Comparison of ENCODE assay signal across 29 mouse cellular contexts in genomic region chr2:8546116-8546515, GRCm38 (mm10).
A peak's percentile ranks its signal among the peaks of the same experiment; 100 is the strongest.
DNase-seq lines count a peak whose midpoint lies in the region; ATAC-seq and TF ChIP-seq lines count a peak whose summit lies in the region.
"Had no signal": no experiment of that assay in that cellular context is flagged by ENCODE, and none has a peak within 500 bp of the region (broad histone marks: within the 10 kb centered on the region; RNA-seq: fewer than 3 reads in every experiment).

No protein-coding gene starts in this region.

- TF ChIP-seq EP300 in liver, postnatal 0 days (IDR thresholded peaks at IDR 0.05; ENCODE audit: low read depth): no peak

- no peak overlapping the region for H3K9ac ChIP-seq in liver, postnatal 0 days (replicated peaks)
- H3K9ac ChIP-seq: embryonic facial prominence, embryonic 13.5 days; forebrain, embryonic 12.5 days; heart, embryonic 12.5 days; heart, embryonic 15.5 days; hindbrain, embryonic 13.5 days; intestine, embryonic 15.5 days had no signal

- no peak overlapping the region for H3K4me3 ChIP-seq in lung, adult 2 months (replicated peaks; ENCODE audit: extremely low read depth, low read depth, low read length)
- no peak overlapping the region for H3K4me3 ChIP-seq in liver, postnatal 0 days (ENCODE audit: low read depth, low read length)
- H3K4me3 ChIP-seq: embryonic facial prominence, embryonic 10.5 days; embryonic facial prominence, embryonic 13.5 days; erythroblast, embryonic 14.5 days; forebrain, embryonic 12.5 days; heart, embryonic 12.5 days; heart, embryonic 15.5 days; hindbrain, embryonic 10.5 days; hindbrain, embryonic 13.5 days; intestine, embryonic 15.5 days had no signal

- peak; percentile 3 for DNase-seq in lung, postnatal 10 days
- DNase-seq in lung, adult 2 months: no peak
- DNase-seq in adrenal gland, adult 8-10 months: peak; percentile 41
- peak; percentile 27 for DNase-seq in adrenal gland, postnatal 14 days
- DNase-seq in gastrocnemius, postnatal 25 days: no peak
- DNase-seq in liver, postnatal 0 days: no peak
- DNase-seq: cerebellum, adult 11-12 months; cerebellum, adult 8-10 months; cerebellum, postnatal 10 days; cerebellum, postnatal 36 days; embryo, embryonic 11 days; gastrocnemius, postnatal 10 days; heart, adult 11 months; heart, postnatal 10 days; heart, postnatal 36 days; kidney, adult 18-20 months had no signal

- no peak for ATAC-seq in liver, postnatal 0 days
- ATAC-seq: activated CD4-positive, CD25-positive, alpha-beta regulatory T cell, adult 4 months; CD4-positive, CD25-positive, alpha-beta regulatory T cell, adult 4 months; forebrain, embryonic 16.5 days; hindbrain, embryonic 16.5 days; intestine, embryonic 15.5 days had no signal

- TF ChIP-seq CTCF in lung, adult 2 months (IDR thresholded peaks at IDR 0.05; ENCODE audit: insufficient read depth, low read length): no peak
- TF ChIP-seq CTCF in liver, postnatal 0 days (IDR thresholded peaks at IDR 0.05; ENCODE audit: low read depth): no peak

- no peak overlapping the region for H3K4me2 ChIP-seq in liver, postnatal 0 days (ENCODE audit: low read depth, low read length)
- H3K4me2 ChIP-seq: embryonic facial prominence, embryonic 13.5 days; forebrain, embryonic 12.5 days; heart, embryonic 12.5 days; heart, embryonic 15.5 days; hindbrain, embryonic 13.5 days; intestine, embryonic 15.5 days had no signal

- H3K9me3 ChIP-seq in liver, postnatal 0 days (ENCODE audit: low read length): no peaks in the 10 kb centered on the region
- H3K9me3 ChIP-seq: embryonic facial prominence, embryonic 10.5 days; embryonic facial prominence, embryonic 13.5 days; forebrain, embryonic 12.5 days; heart, embryonic 12.5 days; heart, embryonic 15.5 days; hindbrain, embryonic 13.5 days; intestine, embryonic 15.5 days had no signal

- TF ChIP-seq POLR2A in lung, adult 2 months (IDR thresholded peaks at IDR 0.05; ENCODE audit: borderline replicate concordance, extremely low read depth, low read depth, low read length): no peak

- H3K4me1 ChIP-seq in lung, adult 2 months (ENCODE audit: control insufficient read depth, insufficient read depth, low read length): no peaks in the 10 kb centered on the region
- H3K4me1 ChIP-seq in liver, postnatal 0 days (ENCODE audit: insufficient read depth): no peaks in the 10 kb centered on the region
- H3K4me1 ChIP-seq: embryonic facial prominence, embryonic 10.5 days; embryonic facial prominence, embryonic 13.5 days; forebrain, embryonic 12.5 days; heart, embryonic 12.5 days; heart, embryonic 15.5 days; hindbrain, embryonic 10.5 days; hindbrain, embryonic 13.5 days; intestine, embryonic 15.5 days had no signal

- no peaks in the 10 kb centered on the region for H3K36me3 ChIP-seq in liver, postnatal 0 days (replicated peaks; ENCODE audit: insufficient read depth, low read length)
- H3K36me3 ChIP-seq: embryonic facial prominence, embryonic 10.5 days; embryonic facial prominence, embryonic 13.5 days; forebrain, embryonic 12.5 days; heart, embryonic 12.5 days; heart, embryonic 15.5 days; hindbrain, embryonic 10.5 days; hindbrain, embryonic 13.5 days; intestine, embryonic 15.5 days had no signal

- no peaks in the 10 kb centered on the region for H3K27me3 ChIP-seq in liver, postnatal 0 days (ENCODE audit: insufficient read depth, low read length)
- H3K27me3 ChIP-seq: embryonic facial prominence, embryonic 13.5 days; forebrain, embryonic 12.5 days; heart, embryonic 12.5 days; heart, embryonic 15.5 days; hindbrain, embryonic 13.5 days; intestine, embryonic 15.5 days had no signal

- H3K27ac ChIP-seq in liver, postnatal 0 days (ENCODE audit: low read depth): no peak overlapping the region
- H3K27ac ChIP-seq: embryonic facial prominence, embryonic 10.5 days; embryonic facial prominence, embryonic 13.5 days; forebrain, embryonic 12.5 days; heart, embryonic 15.5 days; hindbrain, embryonic 10.5 days; hindbrain, embryonic 13.5 days; intestine, embryonic 15.5 days had no signal

Comparison
In these comparisons a context has a peak if more than half of its experiments do, and no peak if none do; other contexts are left out.
1. DNase-seq: peak in lung, postnatal 10 days (single experiment), adrenal gland, adult 8-10 months (single experiment) and adrenal gland, postnatal 14 days (single experiment); none in lung, adult 2 months (single experiment), gastrocnemius, postnatal 25 days (single experiment) and liver, postnatal 0 days (single experiment).